Mouse (Mus musculus) midbrain, embryonic 12.5 days (tissue): Measurements from ENCODE around the gene Taf10. TPM values are rescaled to one million over a fixed set of nuclear protein-coding genes. Genes with fewer than 3 reads are reported as not detected.
A peak's percentile ranks its signal among the peaks of the same experiment; 100 is the strongest.
"Not testable (repeated sequence)": the region's sequence is repeated elsewhere in the genome, so short reads cannot be mapped to it uniquely, and the experiment has no call there.

Experiments
- ATAC-seq: fragments of 200-750 bp; cut with Nextera tagmentation; 2 replicates; pipeline ENCODE4 v1.8.0; 2017; ENCODE audit warnings: low read depth, moderate TSS enrichment, moderate library complexity; ENCODE audit not compliant: low FRiP score
- H3K27ac ChIP-seq: fragments of 300-500 bp; sonication (generic); replicated peaks from 2 replicates; pipeline ENCODE4 v1.5.1; 2016; ENCODE audit warnings: mild to moderate bottlenecking
- H3K27me3 ChIP-seq: fragments of 300-500 bp; sonication (generic); 2 replicates; pipeline ENCODE4 v1.6.1; 2016; ENCODE audit warnings: mild to moderate bottlenecking
- H3K36me3 ChIP-seq: fragments of 300-500 bp; sonication (generic); 2 replicates; pipeline ENCODE4 v1.6.1; 2016
- H3K4me1 ChIP-seq: fragments of 300-500 bp; sonication (generic); 2 replicates; pipeline ENCODE4 v1.6.1; 2016
- H3K4me2 ChIP-seq: fragments of 300-500 bp; sonication (generic); replicated peaks from 2 replicates; pipeline ENCODE4 v1.6.1; 2016; ENCODE audit warnings: mild to moderate bottlenecking, moderate library complexity
- H3K4me3 ChIP-seq: fragments of 300-500 bp; sonication (generic); 2 replicates; pipeline ENCODE4 v1.5.1; 2016; ENCODE audit warnings: mild to moderate bottlenecking
- H3K9ac ChIP-seq: fragments of 300-500 bp; sonication (generic); replicated peaks from 2 replicates; pipeline ENCODE4 v1.6.1; 2016; ENCODE audit warnings: mild to moderate bottlenecking, moderate library complexity
- H3K9me3 ChIP-seq: fragments of 300-500 bp; sonication (generic); 2 replicates; pipeline ENCODE4 v1.6.1; 2016; ENCODE audit warnings: mild to moderate bottlenecking
- WGBS: fragments of 180-500 bp; shearing (Covaris S2); methylation state at CpG from one replicate; pipeline ENCODE4 v1.1.7; 2016; 5-methylcytosine and 5-hydroxymethylcytosine counted together
- polyA plus RNA-seq: library from polyadenylated mRNA; unstranded; fragments of >200 nt; fragmentation: Nextera tagmentation; extraction: Ambion mirVana; gene quantifications from 2 replicates; pipeline ENCODE4 v1.2.1, GENCODE M21; 2016

Taf10 gene
- polyA plus RNA-seq, 1 experiment from 2014 or later = 164 TPM

DNA sequence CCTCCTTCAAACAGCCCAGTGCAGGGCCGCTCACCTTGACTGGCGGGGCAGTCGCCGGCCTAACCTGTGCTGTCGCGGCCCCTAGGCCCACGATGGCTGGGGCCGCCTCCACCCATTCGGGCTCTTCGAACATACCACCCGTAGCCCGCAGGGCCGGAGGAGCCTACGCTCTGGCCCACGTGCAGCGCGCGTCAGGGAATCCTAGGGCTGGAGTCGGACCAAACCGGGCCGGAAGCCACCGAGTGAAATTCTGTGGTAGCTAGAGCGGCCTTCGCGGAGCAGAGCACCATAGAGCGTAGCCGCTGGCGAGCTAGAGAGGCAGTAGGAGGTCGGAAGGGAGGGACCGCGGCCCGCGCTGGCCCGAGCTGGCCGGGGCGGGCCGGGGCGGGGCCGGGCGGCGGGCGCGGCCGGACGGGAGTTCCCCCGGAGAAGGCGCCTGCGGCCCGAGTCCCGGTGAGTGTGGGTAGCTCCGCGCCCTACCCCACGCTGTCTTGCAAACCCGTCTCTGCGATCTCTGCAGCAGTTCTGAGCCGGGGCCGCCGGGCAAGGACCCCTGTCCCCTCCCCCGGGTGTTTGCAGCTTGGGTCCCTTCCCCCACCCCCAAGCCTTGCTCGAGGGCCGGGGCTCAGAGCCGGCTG is 7.8 kb downstream of the Taf10 start, which contains the start of gene Ilk:
Gene Ilk, plus strand, starts transcription at position 329 of the 638 bp plus-strand sequence.
- ATAC-seq = peak; percentile 98
- Histone ChIP-seq H3K27ac (peak within 1 kb of the TSS; percentile 84), H3K4me3 (peak within 1 kb of the TSS; percentile 82), H3K27me3 (no peaks in the 10 kb centered on the region), H3K36me3 (peaks cover 54% of the 10 kb centered on the region), H3K4me1 (peaks cover 25% of the 10 kb centered on the region), H3K4me2 (peak within 1 kb of the TSS; percentile 72), H3K9ac (peak within 1 kb of the TSS; percentile 90), H3K9me3 (no peaks in the 10 kb centered on the region)
- under 1% methylated on average over 49 of the region's 62 CpGs for WGBS

DNA sequence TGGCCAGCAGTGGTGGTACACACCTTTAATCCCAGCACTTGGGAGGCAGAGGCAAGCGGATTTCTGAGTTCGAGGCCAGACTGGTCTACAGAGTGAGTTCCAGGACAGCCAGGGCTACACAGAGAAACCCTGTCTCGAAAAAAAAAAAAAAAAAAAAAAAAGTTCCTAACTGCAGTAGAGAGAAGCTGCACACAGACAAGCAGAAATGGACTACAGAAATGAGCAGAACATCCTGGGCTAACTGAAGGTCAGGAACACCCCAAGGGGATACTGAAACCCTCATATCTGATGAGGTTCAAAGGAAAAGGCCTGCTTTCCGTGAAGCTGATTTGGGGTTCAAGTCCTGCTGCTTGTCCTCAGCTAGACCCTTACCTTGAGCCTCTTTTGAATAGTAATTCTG is 8.7 kb downstream of the Taf10 start:
- ATAC-seq, H3K27ac ChIP-seq, H3K9me3 ChIP-seq, H3K27me3 ChIP-seq: not testable (repeated sequence)
- Histone ChIP-seq H3K9ac (peak overlapping the region; percentile 90), H3K36me3 (peaks cover 52% of the 10 kb centered on the region), H3K4me3 (peak overlapping the region; percentile 82), H3K4me2 (peak overlapping the region; percentile 72), H3K4me1 (peaks cover 25% of the 10 kb centered on the region)
- WGBS = 51% methylated on average over 4 of the region's 4 CpGs

DNA sequence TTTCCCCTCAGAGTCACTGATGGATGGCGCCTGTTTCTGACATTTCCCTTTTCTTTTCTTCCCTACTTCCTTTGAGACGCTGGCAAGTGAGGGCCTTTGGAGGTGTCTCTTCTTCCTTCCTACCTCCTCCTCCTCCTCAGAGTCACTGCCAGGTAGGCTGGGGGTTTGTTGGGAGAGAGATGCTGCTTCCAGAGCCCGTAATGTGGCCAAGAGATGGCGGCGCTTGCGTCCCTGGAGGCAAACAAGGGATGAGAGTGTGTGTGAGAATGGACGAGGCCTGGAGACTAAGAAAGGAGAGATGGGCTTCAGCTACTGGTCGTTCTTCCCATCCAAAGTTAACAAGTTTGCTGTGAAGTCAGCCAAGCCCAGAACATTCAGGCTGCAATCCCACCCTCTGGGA is 9.3 kb downstream of the Taf10 start:
- Histone ChIP-seq H3K36me3 (peaks cover 47% of the 10 kb centered on the region), H3K27ac (no peak overlapping the region), H3K4me3 (no peak overlapping the region), H3K9me3 (no peaks in the 10 kb centered on the region), H3K4me2 (no peak overlapping the region), H3K4me1 (peaks cover 25% of the 10 kb centered on the region), H3K27me3 (no peaks in the 10 kb centered on the region), H3K9ac (no peak overlapping the region)
- 92% methylated on average over 8 of the region's 8 CpGs for WGBS
- no peak for ATAC-seq

DNA sequence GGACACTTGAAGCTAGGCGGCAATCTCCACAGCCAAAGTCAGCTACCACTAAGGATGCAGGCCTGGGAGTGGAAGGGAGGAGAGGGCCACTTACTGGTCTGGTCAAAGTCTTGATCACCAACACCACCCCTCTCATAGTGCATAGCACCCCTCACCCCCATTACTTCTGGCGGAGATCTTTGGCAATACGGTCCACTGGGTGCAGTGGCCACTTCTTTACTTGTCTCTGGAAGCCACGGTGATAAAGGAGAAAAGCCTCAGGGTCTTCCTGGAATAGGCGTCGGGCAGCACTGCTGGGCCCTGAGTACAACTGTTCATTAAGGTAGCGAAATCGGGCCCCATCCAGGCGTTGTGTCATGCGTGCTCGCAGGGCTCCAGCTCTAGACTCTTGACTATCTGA is 10.3 kb downstream of the Taf10 start:
- ATAC-seq = no peak
- WGBS = 98% methylated on average over 11 of the region's 11 CpGs
- Histone ChIP-seq H3K9me3 (no peaks in the 10 kb centered on the region), H3K4me3 (no peak overlapping the region), H3K36me3 (peaks cover 53% of the 10 kb centered on the region), H3K4me1 (peaks cover 28% of the 10 kb centered on the region), H3K27ac (no peak overlapping the region), H3K27me3 (no peaks in the 10 kb centered on the region), H3K4me2 (no peak overlapping the region), H3K9ac (no peak overlapping the region)

DNA sequence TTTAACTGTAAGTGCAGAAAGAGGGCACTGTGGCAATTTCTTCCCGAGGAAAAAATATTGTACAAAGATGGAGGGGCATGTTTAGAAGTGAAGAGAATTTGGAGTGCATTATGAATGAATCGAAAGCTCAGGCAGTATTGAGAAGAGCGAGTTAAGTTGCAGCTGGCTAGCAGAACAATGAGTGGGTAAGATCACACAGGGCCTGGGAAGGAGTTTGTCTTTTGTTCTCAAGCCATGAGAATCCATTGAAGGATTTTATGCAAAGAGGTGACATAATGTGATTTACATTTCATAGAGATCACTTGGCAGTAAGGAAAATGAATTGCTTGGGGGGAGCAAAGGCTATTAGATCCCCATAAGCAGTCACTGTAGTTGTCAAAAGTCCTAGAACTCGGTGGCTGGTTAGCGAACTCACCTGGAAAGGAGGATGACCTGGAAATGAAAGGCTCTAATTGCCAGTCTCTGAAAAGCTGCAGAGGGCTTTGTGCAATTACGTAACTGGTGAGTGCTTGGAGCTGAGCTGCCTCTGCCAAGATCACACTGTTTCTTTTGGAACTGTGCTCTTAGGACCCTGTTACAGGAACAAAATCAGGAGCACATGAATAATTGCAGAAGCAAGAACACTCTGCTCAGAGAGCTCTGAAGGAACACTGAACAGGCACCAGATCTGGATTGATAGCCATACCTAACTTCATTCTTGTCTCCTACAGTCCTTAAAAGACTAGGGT is 15.3 kb downstream of the Taf10 start:
- peak; percentile 67 for ATAC-seq
- WGBS = 38% methylated on average over 6 of the region's 6 CpGs
- no peaks in the 10 kb centered on the region for H3K9me3 ChIP-seq

DNA sequence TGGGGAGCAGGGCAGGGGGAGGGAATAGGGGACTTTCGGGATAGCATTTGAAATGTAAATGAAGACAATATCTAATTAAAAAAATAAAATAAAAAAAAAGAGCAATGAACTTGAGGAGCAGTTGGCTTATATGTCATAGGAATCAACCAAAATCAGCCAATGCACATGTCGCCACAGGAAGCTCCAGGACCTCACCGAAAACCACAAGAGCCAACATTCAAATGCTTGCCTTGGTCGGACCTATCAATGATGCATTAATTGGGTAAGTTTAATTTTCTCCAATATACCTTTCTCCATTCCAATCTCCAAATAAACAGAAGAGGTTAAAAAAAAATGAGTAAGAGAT is 17.2 kb downstream of the Taf10 start:
- Histone ChIP-seq H3K27ac (no peak overlapping the region), H3K9ac (peak overlapping the region; percentile 31; the same call in 1 of the 2 replicates), H3K4me1 (peaks cover 9% of the 10 kb centered on the region; the same call in 1 of the 2 replicates), H3K36me3 (peaks cover 24% of the 10 kb centered on the region), H3K9me3 (no peaks in the 10 kb centered on the region), H3K4me2 (no peak overlapping the region), H3K4me3 (no peak overlapping the region), H3K27me3 (no peaks in the 10 kb centered on the region)
- ATAC-seq = no peak
- 94% methylated on average over 4 of the region's 4 CpGs for WGBS

More for the DNA sequence above, 15.3 kb downstream of the Taf10 start:
- H3K27ac ChIP-seq = peak overlapping the region; percentile 58
- H3K4me1 ChIP-seq = peaks cover 9% of the 10 kb centered on the region; the same call in 1 of the 2 replicates
- H3K4me2 ChIP-seq = no peak overlapping the region
- no peak overlapping the region for H3K9ac ChIP-seq
- peaks cover 43% of the 10 kb centered on the region for H3K36me3 ChIP-seq
- H3K27me3 ChIP-seq = no peaks in the 10 kb centered on the region
- H3K4me3 ChIP-seq = no peak overlapping the region

DNA sequence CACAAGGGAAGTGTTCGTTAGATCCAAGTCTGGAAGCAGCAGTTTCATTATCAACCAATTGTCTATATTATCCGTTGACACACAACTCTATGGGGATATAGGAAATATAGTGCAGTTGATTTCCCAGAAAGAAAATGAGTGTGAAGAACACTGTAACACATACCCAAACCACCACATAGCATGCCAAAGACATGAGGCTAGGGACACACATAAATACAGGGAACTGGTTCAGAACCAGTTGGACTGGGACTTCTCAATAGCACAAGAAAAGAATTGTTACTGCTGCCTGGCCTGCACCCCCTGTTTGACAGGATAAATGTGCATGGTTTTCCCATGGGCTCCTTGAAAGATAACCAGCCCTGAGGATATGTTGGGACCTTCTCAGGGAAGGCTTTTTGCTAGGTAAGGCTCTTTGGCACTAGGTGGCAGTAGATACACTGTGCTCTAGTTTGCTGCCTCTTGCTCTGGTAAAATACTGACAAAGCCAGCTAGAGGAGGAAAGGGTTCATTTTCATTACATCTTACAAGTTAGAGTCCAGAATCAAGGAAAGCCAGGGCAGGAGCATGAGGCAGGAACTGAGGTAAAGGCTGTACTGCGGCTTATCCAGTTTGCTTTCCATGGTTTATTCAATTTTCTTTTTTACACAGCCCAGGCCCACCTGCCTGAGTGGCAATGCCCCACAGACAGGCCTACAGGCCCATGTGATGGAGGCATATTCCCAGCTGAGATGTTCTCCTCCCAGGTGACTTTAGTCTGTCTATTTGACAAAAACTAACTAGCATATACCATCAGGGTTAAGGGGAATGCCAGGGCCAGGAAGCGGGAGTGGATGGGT is 17.8 kb downstream of the Taf10 start:
- peak overlapping the region; percentile 31; the same call in 1 of the 2 replicates for H3K9ac ChIP-seq
- H3K36me3 ChIP-seq = peaks cover 18% of the 10 kb centered on the region
- ATAC-seq = peak; percentile 77
- 0 out of 2 replicates have a peak overlapping the region, but pooled peaks have one; percentile 30 for H3K27ac ChIP-seq
- H3K4me2 ChIP-seq = no peak overlapping the region
- H3K27me3 ChIP-seq = no peaks in the 10 kb centered on the region
- no peaks in the 10 kb centered on the region for H3K9me3 ChIP-seq
- WGBS = 84% methylated on average over 4 of the region's 4 CpGs
- H3K4me1 ChIP-seq = peaks cover 9% of the 10 kb centered on the region; the same call in 1 of the 2 replicates
- H3K4me3 ChIP-seq = no peak overlapping the region

DNA sequence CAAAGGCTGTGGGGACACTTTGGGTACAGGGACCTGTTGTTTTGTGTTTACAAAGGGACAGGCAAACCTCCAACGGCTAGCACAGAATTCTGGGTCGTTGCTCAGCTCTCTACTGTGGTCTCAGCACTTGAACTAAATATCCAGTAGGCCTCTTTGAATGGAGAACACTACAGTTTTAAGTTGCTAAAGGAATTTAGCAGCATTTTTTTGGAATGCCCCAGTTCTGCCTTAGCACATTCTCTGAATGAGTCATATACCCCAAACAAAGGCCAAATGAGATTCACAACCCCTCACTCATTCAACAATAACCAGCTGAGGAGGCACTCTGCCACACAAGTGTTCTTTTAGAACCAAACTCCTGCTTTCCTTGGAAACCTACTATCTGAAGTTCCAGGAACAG is 22.2 kb downstream of the Taf10 start:
- Histone ChIP-seq H3K27me3 (no peaks in the 10 kb centered on the region), H3K36me3 (no peaks in the 10 kb centered on the region), H3K9ac (no peak overlapping the region), H3K4me2 (no peak overlapping the region), H3K27ac (no peak overlapping the region), H3K4me3 (no peak overlapping the region), H3K9me3 (no peaks in the 10 kb centered on the region), H3K4me1 (no peaks in the 10 kb centered on the region)
- 84% methylated on average over 2 of the region's 2 CpGs for WGBS
- ATAC-seq = no peak

DNA sequence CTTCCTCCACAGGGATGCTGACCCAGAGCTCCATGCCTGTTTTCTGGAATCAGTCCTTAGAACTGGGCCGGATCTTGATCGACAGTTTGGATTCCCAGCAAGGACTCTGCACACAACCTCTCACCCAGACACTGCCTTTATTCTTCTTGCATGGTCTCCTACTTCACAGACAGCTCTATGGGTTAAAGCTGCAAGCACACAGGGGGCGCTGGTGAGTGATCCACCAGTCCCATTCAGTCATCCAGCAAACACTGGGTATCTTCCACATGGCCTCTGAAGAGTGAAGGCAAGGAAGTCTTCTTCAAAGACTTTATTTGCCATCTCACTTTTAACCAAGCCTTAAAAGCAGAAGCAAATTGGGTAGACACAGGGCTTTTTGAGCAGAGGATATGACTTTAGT is 28.8 kb downstream of the Taf10 start:
- Histone ChIP-seq H3K4me2 (no peak overlapping the region), H3K4me1 (no peaks in the 10 kb centered on the region), H3K9ac (no peak overlapping the region), H3K27me3 (no peaks in the 10 kb centered on the region), H3K4me3 (no peak overlapping the region), H3K9me3 (no peaks in the 10 kb centered on the region), H3K36me3 (no peaks in the 10 kb centered on the region), H3K27ac (no peak overlapping the region)
- ATAC-seq = no peak
- WGBS = 61% methylated on average over 3 of the region's 3 CpGs

DNA sequence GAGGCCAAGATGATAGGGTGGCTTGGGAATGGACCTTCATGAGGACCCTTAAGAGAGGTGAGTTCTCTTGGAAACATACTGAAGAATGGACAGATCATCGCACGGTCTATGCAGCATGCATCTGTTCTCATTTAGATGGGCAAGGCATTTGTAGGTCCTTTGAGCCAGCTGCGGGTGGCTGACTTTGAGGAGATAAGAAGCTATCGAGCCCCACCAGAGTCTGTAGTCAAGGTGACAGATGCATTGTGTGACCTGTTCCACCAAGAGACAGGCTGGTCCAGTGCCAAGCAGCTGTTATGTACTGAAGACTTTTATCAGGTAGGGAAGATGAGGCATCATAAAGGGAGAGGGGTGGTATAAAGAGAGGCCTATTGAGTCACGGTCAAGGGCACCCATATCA is 35.4 kb downstream of the Taf10 start:
- H3K9me3 ChIP-seq = no peaks in the 10 kb centered on the region
- 90% methylated on average over 5 of the region's 5 CpGs for WGBS
- no peak overlapping the region for H3K4me2 ChIP-seq
- H3K27me3 ChIP-seq = no peaks in the 10 kb centered on the region
- no peak overlapping the region for H3K27ac ChIP-seq
- H3K9ac ChIP-seq = no peak overlapping the region
- no peak for ATAC-seq
- no peak overlapping the region for H3K4me3 ChIP-seq
- no peaks in the 10 kb centered on the region for H3K36me3 ChIP-seq
- no peaks in the 10 kb centered on the region for H3K4me1 ChIP-seq

DNA sequence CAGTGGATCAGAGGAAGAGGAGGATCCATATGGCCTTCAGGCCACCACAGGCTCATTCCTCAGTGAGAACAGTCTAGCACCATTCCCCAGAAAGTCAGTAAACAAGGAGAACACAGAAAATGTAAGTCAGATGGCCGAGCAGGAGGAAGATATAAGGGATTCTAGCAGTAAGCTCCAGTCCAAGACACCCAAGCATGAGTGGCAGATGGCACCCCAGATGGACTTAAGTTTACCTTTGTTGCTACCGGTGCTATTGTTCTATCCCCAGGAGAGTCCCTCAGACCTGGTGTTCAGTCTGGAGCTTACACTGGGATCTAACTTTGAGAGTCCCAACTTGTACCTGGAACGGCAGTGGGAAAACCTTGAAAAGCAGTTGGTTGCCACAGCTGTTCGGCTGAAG is 40.3 kb downstream of the Taf10 start:
- no peak overlapping the region for H3K9ac ChIP-seq
- no peak for ATAC-seq
- H3K4me2 ChIP-seq = no peak overlapping the region
- no peaks in the 10 kb centered on the region for H3K27me3 ChIP-seq
- H3K4me3 ChIP-seq = no peak overlapping the region
- H3K27ac ChIP-seq = no peak overlapping the region
- no peaks in the 10 kb centered on the region for H3K9me3 ChIP-seq
- H3K4me1 ChIP-seq = no peaks in the 10 kb centered on the region
- 84% methylated on average over 4 of the region's 4 CpGs for WGBS
- H3K36me3 ChIP-seq = no peaks in the 10 kb centered on the region

DNA sequence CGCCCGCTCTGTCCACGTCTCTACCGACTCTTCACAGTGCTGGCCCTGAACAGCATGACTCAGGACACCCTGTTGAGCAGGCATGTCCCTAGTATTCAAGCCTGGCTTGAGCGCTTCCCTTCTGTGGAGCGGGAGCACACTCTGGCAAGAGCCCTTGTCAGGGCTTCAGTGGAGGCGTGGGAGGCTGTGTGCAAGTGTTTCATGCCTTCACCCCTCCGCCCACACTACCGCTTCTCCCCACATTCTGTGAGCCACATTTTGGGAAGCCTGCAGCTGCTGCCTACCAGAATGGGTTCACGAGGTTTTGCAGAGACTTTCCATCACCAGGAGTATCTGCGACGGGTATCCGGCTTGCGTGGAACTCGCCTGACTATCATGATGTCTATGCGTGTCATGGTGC is 41.0 kb downstream of the Taf10 start:
- no peak for ATAC-seq
- Histone ChIP-seq H3K4me2 (no peak overlapping the region), H3K27me3 (no peaks in the 10 kb centered on the region), H3K9ac (no peak overlapping the region), H3K9me3 (no peaks in the 10 kb centered on the region), H3K36me3 (no peaks in the 10 kb centered on the region), H3K27ac (no peak overlapping the region), H3K4me1 (no peaks in the 10 kb centered on the region), H3K4me3 (no peak overlapping the region)
- 86% methylated on average over 16 of the region's 16 CpGs for WGBS
